Mouse (Mus musculus): ENCODE measurements around the gene Slc12a3.
"Not testable (repeated sequence)": the region's sequence is repeated elsewhere in the genome, so short reads cannot be mapped to it uniquely, and the experiment has no call there.

The Slc12a3 gene

DNA sequence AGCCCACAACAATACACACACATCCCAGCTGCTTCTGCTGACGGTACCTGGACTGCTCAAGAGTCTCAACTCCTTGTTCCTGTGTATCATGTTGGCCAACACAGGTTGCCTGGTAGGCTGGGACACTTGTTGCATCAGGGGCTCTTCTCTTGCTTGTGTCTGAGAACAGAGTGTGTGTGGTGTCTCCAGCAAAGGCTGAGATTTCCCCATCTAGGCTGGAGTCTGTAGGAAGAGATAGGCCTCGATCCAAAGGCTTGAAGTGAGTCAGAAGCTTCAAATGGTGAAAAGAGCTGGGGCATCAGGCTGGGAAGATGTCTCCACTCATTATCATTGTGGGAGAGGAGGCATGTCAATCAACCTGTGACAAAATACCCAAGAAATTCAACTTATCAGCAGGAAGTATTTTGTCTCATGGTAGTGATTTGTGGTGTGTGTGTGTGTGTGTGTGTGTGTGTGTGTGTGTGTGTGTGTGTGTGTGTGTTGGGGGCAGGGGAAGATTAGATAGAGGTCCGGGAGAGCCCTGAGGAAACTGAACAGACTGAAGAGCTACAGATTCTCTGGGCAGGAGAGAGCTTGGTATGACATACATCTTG is 70.5 kb downstream of the Slc12a3 start:
- DNase-seq (ENCODE audit: low spot score in 2 of 2), result no peak

DNA sequence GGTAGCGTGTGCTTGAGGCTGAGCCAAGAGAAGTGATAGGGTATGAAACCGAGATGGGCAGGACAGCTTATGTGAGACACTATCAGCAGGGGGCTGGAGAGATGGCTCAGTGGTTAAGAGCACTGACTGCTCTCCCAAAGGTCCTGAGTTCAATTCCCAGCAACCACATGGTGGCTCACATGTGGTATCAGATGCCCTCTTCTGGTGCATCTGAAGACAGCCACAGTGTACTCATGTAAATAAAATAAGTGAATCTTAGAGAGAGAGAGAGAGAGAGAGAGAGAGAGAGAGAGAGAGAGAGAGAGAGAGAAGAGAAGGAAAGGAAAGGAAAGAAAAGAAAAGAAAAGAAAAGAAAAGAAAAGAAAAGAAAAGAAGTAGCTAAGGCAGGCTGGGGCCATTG is 71.0 kb downstream of the Slc12a3 start:
- not testable (repeated sequence) for DNase-seq (ENCODE audit: low spot score in 2 of 2)

DNA sequence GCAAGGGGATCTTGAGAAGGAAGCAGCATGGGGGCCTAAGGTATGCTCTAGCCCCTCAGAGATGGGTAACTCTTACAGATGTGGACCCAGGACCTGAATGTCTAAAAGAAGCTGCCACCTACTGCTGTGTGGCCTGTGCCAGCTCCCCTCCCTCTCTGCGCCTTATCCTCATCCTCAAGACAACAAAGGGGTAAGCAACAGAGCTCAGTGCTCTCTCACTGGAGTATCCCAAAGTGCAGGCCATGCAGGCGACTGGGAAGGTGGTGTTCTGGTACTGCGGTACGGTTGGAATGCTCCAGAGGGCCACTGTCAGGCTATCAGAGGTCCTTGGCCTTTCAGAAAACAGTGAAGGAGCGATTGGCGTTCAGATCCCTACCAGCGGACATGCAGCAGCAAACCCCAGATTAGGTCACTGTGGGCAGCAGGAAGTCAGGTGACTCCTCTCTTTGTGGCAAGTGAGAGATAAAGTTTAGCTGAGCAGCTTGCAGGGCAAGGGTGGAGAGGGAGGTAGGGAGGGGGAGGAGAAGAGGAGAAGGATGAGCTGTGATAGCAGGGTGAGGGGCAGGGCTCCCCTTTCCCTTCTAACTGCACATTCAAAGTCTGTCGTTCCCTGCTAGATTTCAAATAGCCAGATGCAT is 79.6 kb downstream of the Slc12a3 start:
- no peak for DNase-seq (ENCODE audit: low spot score in 2 of 2)

GRCm38 (mm10) chr8:94409523-94409922 is 80.5 kb downstream of the Slc12a3 start:
- no peak for DNase-seq (ENCODE audit: low spot score in 2 of 2)

GRCm38 (mm10) chr8:94412518-94412917 is 83.5 kb downstream of the Slc12a3 start:
- DNase-seq (ENCODE audit: low spot score in 2 of 2), result no peak

DNA sequence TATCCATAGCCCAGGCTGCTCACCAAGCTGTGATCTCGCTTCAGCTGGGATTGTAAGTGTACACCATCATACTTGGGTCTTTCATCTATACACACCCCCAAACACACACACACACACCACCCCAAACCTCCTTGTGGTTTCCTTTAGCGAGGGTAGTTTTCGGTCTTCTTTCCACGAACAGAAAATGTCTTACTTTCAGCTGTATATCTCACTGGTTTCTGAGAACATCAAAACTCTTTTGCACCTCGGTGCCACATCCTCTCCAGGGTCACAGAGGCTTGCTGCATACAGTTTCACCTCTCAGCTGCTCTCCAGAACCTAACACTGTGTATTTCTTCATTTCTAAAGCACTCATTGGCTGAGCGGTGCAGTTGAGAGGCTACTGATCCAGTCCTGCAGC is 84.5 kb downstream of the Slc12a3 start:
- DNase-seq (ENCODE audit: low spot score in 2 of 2), result no peak

- no peak for DNase-seq (ENCODE audit: low spot score in 2 of 2)
Measured at GRCm38 (mm10) chr8:94415218-94415617, 86.2 kb downstream of the Slc12a3 start.
